Mouse (Mus musculus) fat pad, adult 2 months (tissue): Measurements from ENCODE around the gene Ap4b1.
A peak's percentile ranks its signal among the peaks of the same experiment; 100 is the strongest.
"Not testable (repeated sequence)": the region's sequence is repeated elsewhere in the genome, so short reads cannot be mapped to it uniquely, and the experiment has no call there.

Experiments used
- DNase-seq: peaks from one replicate; pipeline ENCODE4 v3.0.0-alpha.2; 2011; ENCODE audit warnings: low read depth, low spot score; ENCODE audit errors: extremely low read depth

Gene Ap4b1

GRCm38 (mm10) chr3:103799507-103799906, 9.8 kb upstream of the Ap4b1 start:
- DNase-seq = no peak

GRCm38 (mm10) chr3:103801631-103802531, 7.4 kb upstream of the Ap4b1 start:
- DNase-seq = peak; percentile 98

GRCm38 (mm10) chr3:103802861-103803260, 6.5 kb upstream of the Ap4b1 start:
- no peak for DNase-seq

GRCm38 (mm10) chr3:103805671-103806070, 3.6 kb upstream of the Ap4b1 start:
- no peak for DNase-seq

GRCm38 (mm10) chr3:103809799-103810150, 455 bp downstream of the Ap4b1 start:
- DNase-seq = no peak

- no peak for DNase-seq
Observed at GRCm38 (mm10) chr3:103810967-103811366, 1.6 kb downstream of the Ap4b1 start.

- no peak for DNase-seq
Observed at GRCm38 (mm10) chr3:103827548-103827947, 18.2 kb downstream of the Ap4b1 start.

GRCm38 (mm10) chr3:103829036-103829435, 19.7 kb downstream of the Ap4b1 start:
- DNase-seq = no peak

GRCm38 (mm10) chr3:103830681-103831080, 21.4 kb downstream of the Ap4b1 start:
- not testable (repeated sequence) for DNase-seq

GRCm38 (mm10) chr3:103831146-103831545, 21.8 kb downstream of the Ap4b1 start:
- DNase-seq = no peak

- DNase-seq = no peak
Observed at GRCm38 (mm10) chr3:103832426-103832825, 23.1 kb downstream of the Ap4b1 start, which contains the start of gene Bcl2l15. Gene Bcl2l15, plus strand, starts transcription at chr3:103832601.

GRCm38 (mm10) chr3:103834001-103834400, 24.7 kb downstream of the Ap4b1 start:
- no peak for DNase-seq

- DNase-seq = peak; percentile 19
Observed at GRCm38 (mm10) chr3:103835272-103835950, 26.1 kb downstream of the Ap4b1 start.

GRCm38 (mm10) chr3:103835951-103836310, 26.6 kb downstream of the Ap4b1 start:
- no peak for DNase-seq

- DNase-seq = no peak
Observed at GRCm38 (mm10) chr3:103836453-103836852, 27.1 kb downstream of the Ap4b1 start.

- DNase-seq = no peak
Observed at GRCm38 (mm10) chr3:103839711-103840110, 30.4 kb downstream of the Ap4b1 start.

- DNase-seq = not testable (repeated sequence)
Observed at GRCm38 (mm10) chr3:103840195-103840594, 30.9 kb downstream of the Ap4b1 start.

GRCm38 (mm10) chr3:103840946-103841345, 31.6 kb downstream of the Ap4b1 start:
- DNase-seq = not testable (repeated sequence)

GRCm38 (mm10) chr3:103850644-103851363, 41.5 kb downstream of the Ap4b1 start:
- DNase-seq = no peak

GRCm38 (mm10) chr3:103851481-103851880, 42.2 kb downstream of the Ap4b1 start:
- DNase-seq = no peak

- DNase-seq = no peak
Observed at GRCm38 (mm10) chr3:103851882-103852281, 42.6 kb downstream of the Ap4b1 start.
